Mouse (Mus musculus) left cerebral cortex, adult 9 months (tissue): Measurements from ENCODE around the gene Smim4.
A peak's percentile ranks its signal among the peaks of the same experiment; 100 is the strongest.

Experiments
- DNase-seq, 2 experiments: peaks; one replicate each; pipeline ENCODE4 v3.0.0; 2022; ENCODE audit warnings: low spot score in 2 of 2

Gene Smim4

DNA sequence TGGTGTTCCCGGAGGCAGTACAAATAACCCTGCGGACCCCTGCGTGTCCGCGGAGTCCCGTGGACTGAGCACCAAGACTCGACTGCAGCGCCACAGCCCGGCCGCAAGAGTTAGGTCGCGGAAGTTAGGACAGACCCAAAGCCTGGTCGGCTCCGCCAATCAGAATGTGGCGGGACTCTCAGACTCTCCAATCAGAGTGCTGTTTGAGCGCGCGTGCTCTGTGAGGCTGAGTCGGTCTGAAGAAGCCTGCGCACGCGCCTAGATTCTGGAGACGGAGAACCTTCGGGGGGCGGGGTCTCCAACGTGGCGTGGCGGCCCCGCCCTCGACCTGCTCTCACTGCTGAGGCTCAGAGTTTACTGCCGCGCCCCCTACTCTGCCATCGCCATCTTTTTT, at the start of gene Smim4:
TSS of gene Smim4 (minus strand) at position 131 of the 394 bp plus-strand sequence.
- DNase-seq, result peak; percentile 95 to 97

DNA sequence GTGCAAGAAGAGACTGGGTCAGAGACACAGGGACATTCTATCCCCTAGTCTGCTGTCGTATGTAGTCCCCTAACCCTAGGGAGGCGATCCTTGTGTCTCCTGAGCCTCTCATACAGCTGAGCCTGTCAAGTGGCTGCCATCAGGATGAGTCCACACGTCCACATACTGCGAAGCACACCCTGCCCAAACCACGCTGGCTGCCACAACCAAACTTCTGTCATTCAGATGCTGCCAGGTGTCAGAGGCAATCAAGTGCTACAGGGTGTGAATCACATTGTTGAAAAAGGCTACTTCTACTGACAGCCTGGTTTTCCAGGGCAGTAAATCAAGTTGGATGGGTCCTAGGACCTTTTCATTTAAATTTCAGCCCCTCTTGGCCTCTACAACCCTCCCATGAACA, 49.0 kb upstream of the Smim4 start:
- no peak for DNase-seq

DNA sequence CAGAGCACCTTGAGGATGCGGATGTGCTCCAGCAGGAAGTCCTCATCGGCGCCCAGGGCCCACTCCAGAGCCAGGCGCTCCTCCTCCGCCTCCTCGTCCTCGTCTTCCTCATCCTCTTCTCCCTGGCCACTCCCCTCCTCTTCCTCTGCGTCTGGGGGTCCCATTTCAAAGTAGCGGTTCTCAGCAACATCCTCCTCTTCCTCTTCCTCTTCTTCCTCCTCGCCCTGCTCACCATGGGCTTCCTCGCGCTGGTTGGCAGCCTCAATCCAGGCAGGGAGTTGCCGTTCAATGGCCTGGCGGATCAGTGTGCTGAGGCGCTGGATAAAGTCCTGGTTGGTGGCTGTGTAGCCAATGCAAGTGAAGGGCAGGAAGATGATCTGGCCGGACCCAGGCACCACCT, 48.5 kb upstream of the Smim4 start:
- DNase-seq, result no peak

DNA sequence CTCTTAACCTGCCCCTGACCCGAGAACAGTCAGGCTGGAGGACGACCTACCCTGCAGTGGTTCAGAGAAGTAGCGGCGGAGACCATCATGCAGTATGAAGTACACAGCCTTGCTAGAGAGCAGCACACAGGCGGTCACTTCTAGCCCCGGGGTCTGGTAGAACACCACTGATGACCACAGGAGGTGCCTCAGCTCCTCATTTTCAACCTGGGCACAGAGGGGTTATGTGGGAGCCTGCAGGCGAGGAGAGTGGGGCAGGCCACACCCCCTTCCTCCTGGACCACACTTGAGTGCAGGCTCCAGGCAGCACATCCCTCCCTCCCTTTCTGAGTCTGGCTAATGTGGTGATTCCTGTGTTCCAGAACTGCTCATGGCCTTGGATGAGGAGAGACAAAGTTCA, 44.8 kb upstream of the Smim4 start:
- no peak for DNase-seq

DNA sequence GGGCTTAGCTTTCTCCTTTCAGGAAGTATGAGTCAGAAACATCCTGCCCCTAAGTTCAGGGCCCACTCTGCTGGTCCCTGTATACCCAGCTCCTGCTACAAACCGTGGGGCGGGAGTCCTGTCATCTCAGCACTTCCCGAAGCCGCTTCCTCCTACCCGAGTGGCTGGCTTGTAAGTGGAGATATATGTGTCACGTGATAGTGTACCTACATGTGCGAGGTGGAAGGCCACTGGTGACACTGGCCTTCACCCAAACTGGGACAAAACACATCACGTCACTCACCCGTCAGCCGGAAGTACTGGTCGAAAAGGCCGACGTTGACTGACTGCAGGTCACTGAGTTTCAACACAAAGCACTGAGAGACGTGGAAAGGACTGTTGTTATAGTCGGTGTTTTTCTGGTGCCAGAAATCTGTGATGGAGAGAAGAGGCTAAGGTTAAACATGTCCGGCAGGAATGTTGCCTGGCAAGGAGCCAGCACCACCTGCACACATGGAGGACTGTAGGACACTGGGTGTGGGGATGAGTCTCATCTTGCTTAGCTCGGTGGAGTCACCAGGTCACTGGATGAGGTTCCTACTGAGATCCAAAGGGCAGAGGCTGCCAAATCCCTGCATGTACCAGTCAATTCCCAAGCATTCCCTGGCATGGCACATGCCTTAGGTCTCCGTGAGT, 44.2 kb upstream of the Smim4 start:
- DNase-seq, result no peak

DNA sequence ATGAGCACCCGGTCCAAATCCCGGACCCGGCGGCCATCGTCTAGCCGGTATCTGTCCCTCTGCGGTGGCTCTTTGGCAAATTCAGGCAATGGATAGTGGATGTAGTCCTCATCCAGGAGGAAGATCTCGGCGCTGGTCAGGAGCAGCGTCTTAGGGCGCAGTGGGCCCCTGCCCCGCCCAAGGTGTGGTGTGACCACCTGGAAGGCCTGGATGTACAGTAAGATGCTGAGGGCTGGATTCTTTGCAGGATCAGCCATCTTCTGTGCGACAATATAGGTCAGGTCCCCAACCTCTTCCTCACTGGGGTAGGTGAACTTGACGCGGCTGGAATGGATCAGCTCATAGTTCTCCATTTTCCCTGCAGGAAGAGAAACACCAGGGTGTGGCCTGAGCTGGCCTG, 43.1 kb upstream of the Smim4 start:
- no peak for DNase-seq

DNA sequence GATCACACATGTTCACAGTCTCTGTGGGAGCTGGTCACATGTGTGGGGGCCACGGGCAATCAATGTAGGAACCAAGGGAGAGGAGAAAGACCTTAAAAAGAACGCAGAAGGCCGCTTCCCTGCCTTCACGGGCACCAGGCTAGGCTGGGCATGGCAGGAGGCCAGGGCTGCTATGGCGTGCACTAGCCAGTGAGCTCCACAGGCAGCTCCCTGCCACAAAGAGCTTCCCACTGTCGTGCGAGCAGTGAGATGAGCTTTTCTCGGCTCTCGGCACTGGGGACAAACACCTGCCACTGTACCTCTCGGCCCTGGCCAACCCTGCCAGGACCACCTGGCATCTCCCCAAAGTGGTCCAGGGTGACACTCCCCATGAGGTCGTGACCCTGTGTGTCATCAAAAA, 42.6 kb upstream of the Smim4 start:
- DNase-seq, result no peak

DNA sequence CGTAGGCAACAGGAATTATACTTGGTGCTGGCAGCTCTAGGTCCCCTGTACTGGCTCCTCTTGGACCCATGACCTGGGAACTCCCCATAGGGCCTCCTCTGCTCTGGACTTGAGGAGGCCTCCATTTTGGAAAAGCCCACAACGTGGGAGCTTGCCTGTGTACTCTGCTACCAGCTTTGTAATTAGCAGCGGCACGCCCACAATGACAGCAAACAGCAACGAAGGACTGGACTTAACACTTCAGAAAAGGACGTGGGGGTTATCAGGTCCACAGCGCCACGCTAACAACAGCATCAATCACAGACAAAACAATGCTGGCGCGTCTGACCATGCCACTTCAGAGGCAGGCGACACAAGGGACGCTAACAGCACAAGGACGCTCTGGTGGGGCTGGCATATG, 42.2 kb upstream of the Smim4 start:
- DNase-seq, result no peak

DNA sequence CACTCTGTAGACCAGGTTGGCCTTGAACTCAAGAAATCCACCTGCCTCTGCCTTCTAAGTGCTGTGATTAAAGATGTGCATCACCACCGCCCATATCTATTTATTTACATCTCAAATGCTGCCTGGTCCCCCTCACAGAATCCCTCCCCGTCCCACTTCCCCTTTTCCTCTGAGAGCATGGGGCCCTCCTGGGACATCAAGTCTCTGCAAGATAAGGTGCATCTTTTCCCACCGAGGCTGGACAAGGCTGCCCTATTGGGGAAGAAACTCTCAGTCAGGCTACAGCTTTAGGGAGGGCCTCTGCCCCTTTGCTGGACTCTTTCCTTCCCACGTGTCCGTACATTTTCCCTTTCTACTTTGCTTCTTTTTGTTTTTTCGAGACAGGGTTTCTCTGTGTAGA, 40.8 kb upstream of the Smim4 start:
- no peak for DNase-seq

DNA sequence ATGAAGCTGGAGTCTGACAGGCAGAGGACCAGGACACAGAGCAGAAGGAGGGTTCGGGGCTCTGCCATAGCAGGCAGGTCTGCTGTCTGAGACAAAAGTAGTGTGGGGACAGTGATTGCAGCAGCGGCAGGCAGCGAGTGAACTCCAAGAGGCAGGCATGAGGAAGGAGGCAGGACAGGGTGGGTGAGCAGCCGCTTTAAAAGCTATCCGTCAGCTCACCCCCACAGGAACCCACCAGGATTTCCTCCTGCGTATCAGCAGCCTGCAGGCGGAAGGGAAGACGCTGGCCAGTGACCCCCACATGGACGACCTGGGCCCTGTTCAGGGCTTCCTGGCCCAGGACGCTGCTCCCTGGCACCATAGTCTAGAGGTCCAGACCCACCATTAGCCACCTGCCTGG, 39.7 kb upstream of the Smim4 start, which contains the start of gene Stab1:
TSS of gene Stab1 (minus strand) at position 217 of the 400 bp plus-strand sequence.
- no peak for DNase-seq

DNA sequence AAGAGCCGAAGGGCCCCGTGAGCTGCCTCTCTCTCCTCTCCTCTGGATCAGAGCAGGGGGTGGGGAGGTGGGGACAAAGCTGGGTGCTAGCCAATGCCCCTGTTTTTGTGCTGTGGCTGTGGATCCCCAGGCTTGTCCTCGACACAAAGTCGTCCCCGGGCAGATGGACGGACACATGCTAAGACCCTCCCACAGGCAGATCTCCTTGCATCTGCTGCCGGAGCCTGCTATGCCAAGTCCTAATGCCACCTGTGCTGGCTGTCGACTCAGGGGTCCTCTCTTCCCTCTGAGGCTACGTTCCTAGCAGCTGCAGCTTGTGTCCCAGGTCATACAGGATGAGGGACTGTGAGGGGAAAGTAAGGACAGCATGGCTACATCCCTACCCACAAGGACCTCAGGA, 38.1 kb upstream of the Smim4 start:
- DNase-seq, result no peak

DNA sequence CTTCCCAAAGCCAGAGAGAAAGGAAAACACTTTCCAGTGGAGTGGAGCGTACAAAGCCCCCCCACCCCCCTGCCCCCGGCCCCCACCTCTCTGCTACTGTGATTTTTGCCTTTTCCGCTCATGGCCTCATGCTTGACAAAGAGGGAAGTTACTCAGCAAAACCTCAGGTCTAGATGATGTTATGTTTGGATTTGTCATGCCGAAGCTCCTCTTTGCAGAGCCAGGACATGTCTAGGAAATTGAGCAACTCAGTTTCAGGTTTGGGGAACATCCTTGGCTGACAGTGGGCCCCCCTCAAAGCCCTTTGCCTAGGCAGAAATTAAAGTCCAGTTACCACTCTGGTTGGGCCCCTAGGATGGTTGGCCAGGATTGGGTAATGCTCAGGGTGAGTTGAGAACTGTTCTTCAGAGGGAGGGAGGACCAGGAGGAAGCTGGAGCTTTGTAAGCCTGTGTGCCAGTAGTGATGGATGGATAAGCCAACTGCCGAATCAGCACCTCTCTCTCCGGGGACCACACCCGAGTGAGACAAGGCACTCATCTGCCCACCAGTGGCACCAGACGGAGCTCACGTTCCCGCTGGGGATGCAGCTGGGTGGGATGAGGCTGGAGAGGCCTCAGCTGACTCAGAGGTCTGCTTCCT, 37.4 kb upstream of the Smim4 start:
- no peak for DNase-seq

DNA sequence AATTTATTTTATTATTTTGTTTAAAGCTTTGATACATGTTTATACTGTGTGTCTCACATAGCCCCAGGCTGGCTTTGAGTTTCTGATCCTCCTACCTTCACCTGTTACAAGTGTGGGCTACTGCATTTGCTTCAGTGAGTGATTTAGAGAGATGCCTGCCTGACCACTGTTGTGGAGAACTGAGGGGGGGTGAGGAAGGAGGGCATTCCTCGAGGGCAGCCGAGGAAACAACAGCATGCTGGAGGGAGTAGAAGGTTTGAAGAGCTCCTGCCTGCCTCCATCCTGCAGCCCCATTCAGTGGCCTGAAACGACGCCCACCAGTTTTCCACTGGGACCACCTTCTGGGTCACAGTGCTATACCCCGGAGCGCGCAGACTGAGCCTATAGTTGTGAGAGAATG, 36.7 kb upstream of the Smim4 start:
- DNase-seq, result no peak

DNA sequence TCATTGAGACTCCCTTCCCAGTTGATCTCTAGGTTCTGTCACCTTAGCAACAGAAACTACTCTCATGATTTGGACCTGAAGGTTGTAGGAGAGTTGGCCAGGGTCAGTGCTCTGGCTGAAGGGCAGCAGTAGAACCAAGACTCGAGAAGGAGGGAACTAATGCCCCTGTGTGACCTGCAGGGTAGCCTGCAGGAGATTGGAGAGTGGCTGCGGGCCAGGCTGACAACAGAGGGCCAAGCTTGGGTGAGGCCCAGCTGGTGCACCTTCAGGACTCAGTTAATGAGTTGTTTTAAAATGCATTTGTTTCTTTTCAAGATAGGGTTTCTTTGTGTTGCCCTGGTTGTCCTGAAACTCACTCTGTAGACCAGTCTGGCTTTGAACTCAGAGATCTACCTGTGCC, 36.3 kb upstream of the Smim4 start:
- no peak for DNase-seq

DNA sequence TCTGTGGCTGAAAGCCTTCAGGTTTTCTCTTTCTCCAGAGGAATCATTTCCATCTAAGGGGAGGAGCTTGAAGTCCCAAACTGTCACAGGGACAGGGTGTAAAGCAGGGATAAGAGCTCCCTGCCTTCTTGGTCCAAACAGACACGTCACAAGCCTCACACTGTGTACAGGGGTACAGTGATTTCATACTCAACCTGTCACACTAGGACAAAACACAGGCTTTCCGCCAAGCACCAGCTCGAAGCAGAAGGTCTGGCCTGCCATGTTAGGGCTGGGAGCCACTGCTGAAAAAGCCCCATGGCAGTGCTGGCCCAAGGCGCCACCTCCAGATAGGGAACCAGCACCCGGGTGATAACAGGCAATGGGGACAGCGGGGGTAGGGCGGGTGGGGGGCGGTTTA, 35.3 kb upstream of the Smim4 start:
- DNase-seq, result no peak

DNA sequence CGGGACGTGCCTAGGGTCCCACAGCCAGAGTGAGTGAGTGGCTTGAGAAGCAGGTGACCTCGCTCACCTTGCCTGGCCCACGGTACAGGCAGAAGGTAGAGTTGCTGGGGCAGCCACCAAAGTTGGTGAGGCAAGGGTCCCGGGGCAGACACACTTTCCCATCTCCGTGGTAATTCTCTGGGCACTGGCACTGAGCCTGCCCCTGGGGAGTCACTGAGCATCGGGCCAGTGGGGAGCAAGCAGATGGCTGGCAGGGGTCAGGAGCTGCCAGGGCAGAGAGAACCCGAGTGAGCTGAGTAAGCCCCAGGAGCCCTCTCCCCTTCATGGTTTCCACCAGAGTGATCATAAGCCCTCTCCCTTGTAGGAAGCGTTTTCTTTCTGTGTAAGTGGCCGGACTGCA, 32.9 kb upstream of the Smim4 start:
- no peak for DNase-seq

DNA sequence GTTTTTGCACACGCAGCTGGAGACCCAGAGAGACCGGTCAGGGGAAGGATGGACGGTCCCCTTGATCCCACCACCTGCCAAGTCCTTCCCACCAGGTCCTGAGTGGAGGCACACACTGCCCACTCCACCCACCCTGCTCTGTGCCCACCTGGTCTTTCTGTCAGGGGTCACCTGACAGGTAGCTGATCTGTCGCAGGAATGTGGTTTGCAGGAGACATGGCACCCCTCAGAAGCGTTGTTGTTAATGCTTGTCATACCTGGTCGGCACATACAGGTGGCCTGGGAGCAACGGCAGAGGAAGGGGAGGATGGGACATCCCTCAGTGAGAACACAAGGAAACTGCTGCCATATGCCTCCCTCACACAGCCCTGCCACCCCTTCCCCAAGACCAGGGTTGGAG, 32.4 kb upstream of the Smim4 start:
- DNase-seq, result no peak

DNA sequence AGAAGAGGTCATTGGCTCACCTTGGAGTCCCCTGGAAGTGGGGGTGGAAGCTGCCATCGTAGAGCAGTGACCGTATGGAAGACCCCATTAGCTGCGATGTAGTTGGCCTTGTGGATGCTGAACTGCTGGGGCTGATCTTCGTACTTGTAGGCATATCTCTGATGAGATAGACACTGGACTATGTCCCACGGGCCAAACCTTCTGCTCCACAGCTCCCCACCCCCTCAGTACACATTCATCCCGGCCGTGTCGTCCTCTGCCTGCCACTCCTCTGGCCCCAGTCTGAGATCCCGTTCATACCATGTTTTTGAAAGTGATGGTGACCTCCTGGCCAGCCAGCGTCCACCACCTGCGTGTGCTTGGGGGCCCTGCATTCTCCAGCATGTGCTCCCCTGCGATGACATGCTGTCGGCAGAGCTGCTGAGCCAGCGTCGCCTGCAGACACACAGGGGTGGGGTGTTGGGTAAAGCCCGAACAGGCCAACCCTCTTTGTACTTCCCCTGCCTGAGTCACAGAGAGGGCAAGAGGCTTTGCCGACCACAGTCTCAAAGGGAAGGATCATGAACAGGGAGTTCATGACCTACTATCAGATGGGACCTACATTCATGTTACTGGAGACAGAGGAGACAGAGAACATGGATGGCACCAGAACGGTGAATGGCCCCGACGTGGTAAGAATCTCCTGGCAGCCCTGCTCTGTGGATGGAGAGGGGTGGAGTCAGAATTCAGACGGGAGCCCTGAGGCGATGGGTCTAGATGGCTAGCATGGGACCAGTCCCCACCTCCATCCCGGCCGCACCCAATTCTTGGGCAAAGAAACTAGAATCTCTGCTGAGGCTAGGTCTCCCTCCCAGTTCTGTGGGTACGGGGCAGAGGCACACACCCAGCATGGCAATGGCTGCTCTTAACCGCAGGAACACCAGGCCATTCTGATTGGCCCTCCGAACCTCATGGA, 31.7 kb upstream of the Smim4 start:
- DNase-seq, result no peak

DNA sequence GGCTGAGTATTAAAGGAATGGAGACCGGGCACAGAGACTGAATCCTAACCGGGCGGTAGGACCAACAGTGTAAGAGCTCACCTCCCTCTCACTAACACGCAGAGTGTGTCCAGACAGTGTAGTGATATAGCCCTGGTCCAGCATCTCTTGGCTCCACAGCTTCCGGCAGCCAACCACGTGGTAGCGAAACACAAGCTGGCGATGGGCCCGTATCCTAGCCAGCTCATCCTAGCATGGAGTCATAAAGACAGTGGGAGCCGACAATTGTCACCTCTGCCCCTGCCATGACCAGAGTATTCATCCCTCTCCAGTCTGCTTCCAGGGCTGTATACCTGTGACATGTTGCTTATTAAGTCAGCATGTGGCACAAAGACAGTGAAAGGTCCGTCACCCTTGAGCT, 16.9 kb upstream of the Smim4 start:
- DNase-seq, result no peak

DNA sequence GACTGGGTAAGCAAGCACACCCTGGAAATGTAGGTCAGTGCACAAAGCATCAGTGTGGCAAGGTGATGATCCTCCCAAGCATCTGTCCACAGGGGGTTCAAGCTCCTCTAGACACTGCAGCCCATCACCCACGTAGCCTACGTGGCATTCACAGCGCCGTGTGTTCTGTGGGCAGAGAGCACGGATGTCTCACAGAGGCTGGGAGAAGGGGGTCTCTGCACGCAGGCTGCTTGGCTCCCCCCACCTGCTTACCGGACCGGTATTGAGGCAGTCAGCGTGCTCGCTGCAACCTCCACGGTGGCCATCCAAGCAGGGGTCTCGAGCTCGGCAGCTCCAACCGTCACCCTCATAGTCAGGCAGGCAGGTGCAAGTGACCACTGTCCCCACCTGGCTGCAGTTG, 12.3 kb upstream of the Smim4 start:
- no peak for DNase-seq

DNA sequence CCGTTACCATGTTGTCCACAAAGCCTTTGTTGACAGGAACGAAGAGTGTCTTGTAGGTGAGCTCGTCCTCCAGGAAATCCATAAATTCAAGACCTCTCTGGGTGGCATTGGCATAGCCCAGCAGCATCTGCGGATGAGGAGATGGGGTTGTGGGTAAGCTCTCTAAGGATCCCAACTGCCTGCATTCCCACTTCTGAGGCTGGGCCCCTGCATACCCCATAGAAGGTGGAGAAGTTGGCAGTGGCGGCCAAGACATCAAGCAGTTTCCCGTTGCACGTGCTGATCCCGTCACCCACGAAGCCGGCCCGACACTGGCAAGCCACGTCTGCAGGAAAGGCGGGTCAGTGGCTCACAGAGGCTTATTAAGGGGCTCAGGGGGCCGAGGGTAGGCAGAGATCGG, 11.4 kb upstream of the Smim4 start:
- no peak for DNase-seq

DNA sequence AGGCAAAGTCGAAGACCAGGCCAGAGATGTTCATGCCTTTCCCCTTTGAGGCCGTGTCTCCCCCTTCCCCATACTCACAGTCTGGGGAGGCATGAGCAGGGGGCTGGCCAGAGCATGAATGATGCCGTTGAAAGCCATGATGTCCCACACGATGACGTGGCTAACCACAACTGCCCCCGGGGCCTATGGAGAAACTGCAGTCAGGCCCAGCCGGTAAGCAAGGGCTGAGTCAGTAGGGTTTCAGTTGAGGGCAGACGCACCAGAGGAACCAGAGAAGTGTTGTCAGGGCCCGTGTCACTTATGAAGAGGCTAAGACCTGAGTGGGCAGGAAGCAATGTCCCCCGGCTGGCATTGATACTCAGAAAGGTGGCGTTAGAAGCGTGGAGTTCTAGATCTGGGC, 10.9 kb upstream of the Smim4 start:
- no peak for DNase-seq
